Mouse (Mus musculus) thymus, adult 2 months (tissue): ENCODE measurements around the gene Gm12394. TPM values are rescaled to one million over a fixed set of nuclear protein-coding genes. Genes with fewer than 3 reads are reported as not detected.
"Not testable (repeated sequence)": the region's sequence is repeated elsewhere in the genome, so short reads cannot be mapped to it uniquely, and the experiment has no call there.

Source experiments
- DNase-seq: peaks from one replicate; pipeline ENCODE4 v3.0.0; 2021
- H3K27ac ChIP-seq: fragments of 200-500 bp; 2 replicates; pipeline ENCODE4 v1.5.1; 2012; ENCODE audit warnings: low read length, control low read depth; ENCODE audit not compliant: control insufficient read depth, insufficient read depth
- H3K27me3 ChIP-seq: fragments of 200-500 bp; 2 replicates; pipeline ENCODE4 v1.6.1; 2012; ENCODE audit warnings: mild to moderate bottlenecking, low read length, moderate library complexity, mixed read lengths; ENCODE audit not compliant: control insufficient read depth, insufficient read depth
- H3K36me3 ChIP-seq: fragments of 200-500 bp; 2 replicates; pipeline ENCODE4 v1.6.1; 2012; ENCODE audit warnings: mild to moderate bottlenecking, low read length, moderate library complexity; ENCODE audit not compliant: control insufficient read depth, insufficient read depth
- H3K4me1 ChIP-seq: fragments of 200-500 bp; replicated peaks from 2 replicates; pipeline ENCODE4 v1.6.1; 2012; ENCODE audit warnings: low read length; ENCODE audit not compliant: control insufficient read depth, insufficient read depth
- H3K4me3 ChIP-seq: fragments of 200-500 bp; 2 replicates; pipeline ENCODE4 v1.5.1; 2012; ENCODE audit warnings: mild to moderate bottlenecking, low read length, control low read depth, moderate library complexity; ENCODE audit not compliant: control insufficient read depth, insufficient read depth
- CTCF ChIP-seq: fragments of 200-500 bp; IDR thresholded peaks from 2 replicates; pipeline ENCODE4 v1.5.1; 2012; ENCODE audit warnings: mild to moderate bottlenecking, control low read depth, low read length, moderate library complexity, borderline replicate concordance; ENCODE audit not compliant: control insufficient read depth, poor library complexity, insufficient read depth; ENCODE audit errors: extremely low read depth
- POLR2A ChIP-seq: fragments of 200-500 bp; IDR thresholded peaks from 2 replicates; pipeline ENCODE4 v1.6.1; 2012; ENCODE audit warnings: mild to moderate bottlenecking, low read length, control low read depth, moderate library complexity; ENCODE audit not compliant: control insufficient read depth, poor library complexity, insufficient read depth; ENCODE audit errors: extremely low read depth
- WGBS: fragments of 180-500 bp; shearing (Covaris S2); methylation state at CpG from one replicate; pipeline ENCODE4 v1.1.7; 2018; 5-methylcytosine and 5-hydroxymethylcytosine counted together
- polyA plus RNA-seq: library from polyadenylated mRNA; depleted of rRNA; stranded (reverse); fragments of >200 nt; gene quantifications from 2 replicates; pipeline ENCODE4 v1.2.3, GENCODE M21; 2012; rRNA removed

The Gm12394 gene
- polyA plus RNA-seq, 1 experiment = not detected

- WGBS = 80% methylated on average over 3 of the region's 3 CpGs
- H3K27me3 ChIP-seq = no peaks in the 10 kb centered on the region
- no peaks in the 10 kb centered on the region for H3K36me3 ChIP-seq
- TF ChIP-seq CTCF (no peak), POLR2A (no peak)
- peaks cover 7% of the 10 kb centered on the region for H3K4me1 ChIP-seq
- H3K4me3 ChIP-seq = no peak overlapping the region
- H3K27ac ChIP-seq = no peak overlapping the region
- no peak for DNase-seq
Measured at GRCm38 (mm10) chr4:42867390-42867789, 10.8 kb upstream of the Gm12394 start.

GRCm38 (mm10) chr4:42863487-42863886, 6.9 kb upstream of the Gm12394 start:
- not testable (repeated sequence) for H3K4me1 ChIP-seq, H3K36me3 ChIP-seq, H3K4me3 ChIP-seq, H3K27ac ChIP-seq, H3K27me3 ChIP-seq, DNase-seq
- 95% methylated on average over 5 of the region's 5 CpGs for WGBS

- DNase-seq, H3K4me3 ChIP-seq, H3K27ac ChIP-seq, H3K4me1 ChIP-seq, H3K27me3 ChIP-seq, H3K36me3 ChIP-seq: not testable (repeated sequence)
- 87% methylated on average over 9 of the region's 9 CpGs for WGBS
Measured at GRCm38 (mm10) chr4:42860483-42860882, 3.9 kb upstream of the Gm12394 start.

- H3K4me1 ChIP-seq, H3K27me3 ChIP-seq, H3K27ac ChIP-seq, H3K36me3 ChIP-seq, H3K4me3 ChIP-seq, DNase-seq: not testable (repeated sequence)
- 89% methylated on average over 1 of the region's 1 CpGs for WGBS
Measured at GRCm38 (mm10) chr4:42853788-42854187, 2.8 kb downstream of the Gm12394 start, which contains the start of gene Fam205a1. Gene Fam205a1, minus strand, starts transcription at chr4:42853888.

- not testable (repeated sequence) for DNase-seq, H3K27ac ChIP-seq, H3K4me3 ChIP-seq, H3K27me3 ChIP-seq, H3K36me3 ChIP-seq, H3K4me1 ChIP-seq
- WGBS = no CpG with 5 or more reads among the region's 5 CpGs
Measured at GRCm38 (mm10) chr4:42773893-42774292, 82.7 kb downstream of the Gm12394 start, which contains the start of gene Ccl21a. Gene Ccl21a, minus strand, starts transcription at chr4:42773993.

- WGBS = no CpG with 5 or more reads among the region's 6 CpGs
- H3K27me3 ChIP-seq, DNase-seq, H3K36me3 ChIP-seq, H3K27ac ChIP-seq, H3K4me3 ChIP-seq, H3K4me1 ChIP-seq: not testable (repeated sequence)
Measured at GRCm38 (mm10) chr4:42756477-42756876, 100.1 kb downstream of the Gm12394 start, which contains the start of gene Ccl19. Gene Ccl19, minus strand, starts transcription at chr4:42756577.

- no CpG with 5 or more reads among the region's 13 CpGs for WGBS
- H3K4me1 ChIP-seq, DNase-seq, H3K27me3 ChIP-seq, H3K4me3 ChIP-seq, H3K36me3 ChIP-seq, H3K27ac ChIP-seq: not testable (repeated sequence)
Measured at GRCm38 (mm10) chr4:42735245-42735644, 121.3 kb downstream of the Gm12394 start, which contains the start of gene 4930578G10Rik. Gene 4930578G10Rik, plus strand, starts transcription at chr4:42735545.

Other genes with a start within 250 kb of the Gm12394 start
- 5.9 and 9.4 TPM in 2 replicates for gene Gm10591, start 244.6 kb downstream of the Gm12394 start, polyA plus RNA-seq
- gene Gm2564, start 227.1 kb downstream of the Gm12394 start, polyA plus RNA-seq = 15.6 and 26.6 TPM in 2 replicates
- not detected in 2 replicates for gene Ccl27b, start 201.5 kb downstream of the Gm12394 start, polyA plus RNA-seq
- gene Il11ra2, start 194.9 kb downstream of the Gm12394 start, polyA plus RNA-seq = 0.26 and 2.1 TPM in 2 replicates
- not detected in 2 replicates for gene 4930578G10Rik, start 121.2 kb downstream of the Gm12394 start, polyA plus RNA-seq
- gene Ccl19, start 100.2 kb downstream of the Gm12394 start, polyA plus RNA-seq = 67.6 and 101 TPM in 2 replicates
- 453 and 548 TPM in 2 replicates for gene Ccl21a, start 82.8 kb downstream of the Gm12394 start, polyA plus RNA-seq
- gene Fam205a1, start 2.9 kb downstream of the Gm12394 start, polyA plus RNA-seq = 0.04 TPM in 1 of 2 replicates, not detected in the other
- gene Fam205c, start 17.5 kb upstream of the Gm12394 start, polyA plus RNA-seq = not detected in 2 replicates
- 1.5 and 2.3 TPM in 2 replicates for gene Phf24, start 59.9 kb upstream of the Gm12394 start, polyA plus RNA-seq
- gene Dnajb5, start 93.0 kb upstream of the Gm12394 start, polyA plus RNA-seq = 9.1 and 12.6 TPM in 2 replicates
- gene 1700022I11Rik, start 112.8 kb upstream of the Gm12394 start, polyA plus RNA-seq = not detected in 2 replicates
- 126 and 169 TPM in 2 replicates for gene Vcp, start 143.7 kb upstream of the Gm12394 start, polyA plus RNA-seq
- 50.0 and 59.1 TPM in 2 replicates for gene Fancg, start 153.7 kb upstream of the Gm12394 start, polyA plus RNA-seq
- 47.4 and 54.5 TPM in 2 replicates for gene Pigo, start 169.0 kb upstream of the Gm12394 start, polyA plus RNA-seq
- gene Stoml2, start 174.9 kb upstream of the Gm12394 start, polyA plus RNA-seq = 71.2 and 78.5 TPM in 2 replicates
- gene Fam214b, start 189.4 kb upstream of the Gm12394 start, polyA plus RNA-seq = 8.3 and 9.8 TPM in 2 replicates
- gene Unc13b, start 202.2 kb upstream of the Gm12394 start, polyA plus RNA-seq = 1.7 and 2.7 TPM in 2 replicates